Mouse (Mus musculus) adrenal gland, postnatal 10 days (tissue): ENCODE data around the gene Adamts8. TPM values are rescaled to one million over a fixed set of nuclear protein-coding genes. Genes with fewer than 3 reads are reported as not detected.
A peak's percentile ranks its signal among the peaks of the same experiment; 100 is the strongest.

ENCODE experiments used
- DNase-seq: peaks from one replicate; pipeline ENCODE4 v3.0.0; 2021; ENCODE audit warnings: mixed read lengths
- long read RNA-seq, 2 experiments: library from polyadenylated mRNA; stranded (forward); transcript quantifications; one replicate each; pipeline ENCODE4 v2.0.0; 2021
- total RNA-seq, 2 experiments: library from RNA; stranded (reverse); gene quantifications; 2 replicates each; pipeline ENCODE4 v1.2.3; 2021

Gene Adamts8
- 1 to 10 TPM in 1 of 2 experiments, under 1 TPM in 1; 0.96 to 1.2 TPM for total RNA-seq
- long read RNA-seq, experiment 1, partial matches to known transcripts: 0 of 1 reads
- long read RNA-seq, experiment 1, other reads (novel, unspliced or antisense): 0 of 1 reads
- long read RNA-seq, experiment 2, partial matches to known transcripts: 0 of 2 reads
- long read RNA-seq, experiment 2, other reads (novel, unspliced or antisense): 0 of 2 reads

DNA sequence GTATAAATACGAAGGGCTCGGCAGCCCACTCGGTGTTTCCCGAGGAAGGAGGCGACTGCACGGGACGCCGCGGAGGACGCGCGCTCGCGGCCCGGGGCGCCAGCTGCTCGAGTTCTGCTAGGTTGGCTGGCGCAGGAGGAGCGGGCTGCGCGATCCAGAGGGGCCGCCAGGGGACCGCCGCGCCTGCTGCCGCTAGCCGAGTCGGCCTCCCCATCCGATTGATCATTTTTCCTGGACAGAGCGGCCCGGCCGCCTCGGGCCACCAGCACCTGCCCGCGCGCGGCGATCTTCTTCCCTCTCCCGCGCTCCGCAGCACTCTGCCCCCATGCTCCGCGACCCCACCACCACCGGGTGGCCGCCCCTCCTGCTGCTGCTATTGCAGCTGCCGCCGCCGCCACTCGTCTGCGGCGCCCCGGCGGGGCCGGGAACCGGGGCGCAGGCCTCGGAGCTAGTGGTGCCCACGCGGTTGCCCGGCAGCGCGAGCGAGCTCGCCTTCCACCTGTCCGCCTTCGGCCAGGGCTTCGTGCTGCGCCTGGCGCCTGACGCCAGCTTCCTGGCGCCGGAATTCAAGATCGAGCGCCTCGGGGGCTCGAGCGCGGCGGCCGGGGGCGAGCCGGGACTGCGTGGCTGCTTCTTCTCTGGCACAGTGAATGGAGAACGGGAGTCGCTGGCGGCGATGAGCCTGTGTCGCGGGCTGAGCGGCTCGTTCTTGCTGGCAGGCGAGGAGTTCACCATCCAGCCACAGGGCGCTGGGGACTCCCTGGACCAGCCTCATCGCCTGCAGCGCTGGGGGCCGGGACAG lies at the start of gene Adamts8:
Adamts8 (plus strand) TSS at position 51 of the 802 bp plus-strand sequence.
- peak; percentile 66 for DNase-seq

GRCm38 (mm10) chr9:30895618-30896017 lies 46.7 kb upstream of the Adamts8 start:
- DNase-seq: peak; percentile 60

GRCm38 (mm10) chr9:30896752-30897151 lies 45.6 kb upstream of the Adamts8 start:
- peak; percentile 97 for DNase-seq

DNA sequence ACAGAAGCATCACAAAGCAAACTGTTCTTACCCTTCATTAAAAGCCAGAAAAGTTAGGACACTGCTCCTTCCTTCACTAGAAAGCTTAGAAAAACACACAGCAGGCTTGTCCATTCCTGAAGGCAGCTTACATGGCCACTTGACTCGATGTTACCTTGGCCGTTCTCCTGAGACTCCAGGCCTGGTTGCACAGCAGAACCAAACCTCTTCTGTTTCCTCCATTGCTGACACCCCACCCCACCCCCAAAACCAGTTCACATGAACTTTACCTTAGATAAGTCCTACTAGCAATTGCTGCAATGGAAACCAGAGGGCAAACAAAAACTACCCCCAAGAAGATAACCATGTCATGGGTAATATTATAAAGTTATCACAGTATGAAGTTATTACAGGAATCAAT lies 45.2 kb upstream of the Adamts8 start:
- DNase-seq: peak; percentile 44

- DNase-seq: no peak
Measured at GRCm38 (mm10) chr9:30902152-30902551, 40.2 kb upstream of the Adamts8 start.

- no peak for DNase-seq
Measured at GRCm38 (mm10) chr9:30902641-30903040, 39.7 kb upstream of the Adamts8 start.

DNA sequence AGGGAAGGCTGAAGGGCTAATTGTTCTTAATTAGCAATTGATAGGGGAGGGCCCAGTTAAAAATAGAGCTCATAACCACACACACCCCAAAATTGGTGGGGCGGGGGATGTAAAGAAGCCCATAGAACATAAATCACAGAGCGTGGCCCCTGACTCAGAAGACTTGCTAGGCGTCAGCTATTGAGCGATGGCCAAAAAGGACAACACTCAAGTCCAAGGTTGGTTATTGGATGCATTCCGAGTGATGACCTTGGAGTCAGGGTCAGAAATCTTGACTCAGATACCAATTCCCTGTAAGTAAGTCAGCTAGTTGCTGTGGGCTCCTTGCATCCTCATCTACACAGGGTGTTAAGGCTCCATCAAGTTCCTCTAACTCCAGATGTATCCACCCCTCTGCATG lies 39.1 kb upstream of the Adamts8 start:
- DNase-seq: peak; percentile 67

DNA sequence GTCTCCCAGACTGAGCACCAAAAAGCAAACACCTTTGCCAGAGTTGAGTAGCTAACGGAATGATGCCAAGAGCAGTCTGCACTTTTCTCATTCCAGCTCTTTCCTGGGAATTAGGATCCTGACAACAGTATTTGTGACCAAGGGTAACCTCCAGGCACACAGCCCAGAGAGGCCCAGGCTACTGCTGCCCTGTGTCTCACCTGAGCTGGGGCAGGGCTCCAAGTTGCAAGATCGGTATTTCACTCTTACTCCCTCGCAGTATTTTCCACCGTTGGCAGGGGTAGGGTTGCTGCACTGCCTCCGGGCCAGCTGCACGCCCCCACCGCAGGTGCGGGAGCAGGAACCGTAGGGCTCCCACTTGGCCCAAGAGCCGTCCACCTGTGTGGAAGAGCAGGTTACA lies 36.5 kb upstream of the Adamts8 start:
- DNase-seq: no peak

GRCm38 (mm10) chr9:30906426-30906825 lies 35.9 kb upstream of the Adamts8 start:
- no peak for DNase-seq

- no peak for DNase-seq
Measured at GRCm38 (mm10) chr9:30907677-30908295, 34.6 kb upstream of the Adamts8 start.

- no peak for DNase-seq
Measured at GRCm38 (mm10) chr9:30908296-30908690, 34.1 kb upstream of the Adamts8 start.

GRCm38 (mm10) chr9:30908973-30909372 lies 33.4 kb upstream of the Adamts8 start:
- DNase-seq: no peak

DNA sequence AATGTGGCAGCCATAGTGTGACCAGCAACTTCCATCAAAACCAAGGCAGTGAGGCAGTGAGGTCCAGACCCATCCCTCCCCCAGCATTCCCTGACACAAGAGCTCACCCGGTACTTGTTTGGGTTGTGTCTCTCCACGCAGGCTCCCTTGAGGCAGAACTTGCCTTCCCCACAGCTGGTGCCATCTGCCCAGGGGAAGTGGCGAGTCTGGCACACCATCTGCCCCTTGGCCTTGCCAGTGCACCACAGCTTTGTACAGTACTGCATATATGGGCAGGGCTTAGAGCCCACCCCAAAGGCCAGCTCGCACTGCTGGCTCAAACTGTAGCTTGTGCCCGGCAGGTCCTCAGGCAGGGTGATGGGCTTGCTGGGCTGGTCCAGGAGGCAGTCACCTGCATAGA lies 31.9 kb upstream of the Adamts8 start:
- DNase-seq: no peak

DNA sequence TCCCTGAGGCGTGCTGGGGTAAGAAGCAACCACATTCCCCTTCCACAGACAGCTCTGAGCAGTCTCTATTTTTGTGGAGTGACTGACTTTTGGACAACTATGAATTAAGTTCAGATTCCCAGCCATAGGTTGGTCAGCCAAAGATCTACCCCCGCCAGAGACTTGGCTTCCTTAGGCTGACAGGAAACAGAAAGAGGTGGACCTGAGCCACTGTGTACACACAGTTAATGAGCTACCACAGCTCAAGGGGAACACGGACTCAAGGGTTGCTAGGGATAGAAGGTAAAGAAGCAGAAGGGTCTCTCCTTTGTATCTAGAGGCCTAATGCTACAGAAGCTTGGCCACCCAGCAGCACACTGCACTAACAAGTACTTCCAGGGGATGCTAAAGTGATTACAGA lies 30.2 kb upstream of the Adamts8 start:
- DNase-seq: no peak

DNA sequence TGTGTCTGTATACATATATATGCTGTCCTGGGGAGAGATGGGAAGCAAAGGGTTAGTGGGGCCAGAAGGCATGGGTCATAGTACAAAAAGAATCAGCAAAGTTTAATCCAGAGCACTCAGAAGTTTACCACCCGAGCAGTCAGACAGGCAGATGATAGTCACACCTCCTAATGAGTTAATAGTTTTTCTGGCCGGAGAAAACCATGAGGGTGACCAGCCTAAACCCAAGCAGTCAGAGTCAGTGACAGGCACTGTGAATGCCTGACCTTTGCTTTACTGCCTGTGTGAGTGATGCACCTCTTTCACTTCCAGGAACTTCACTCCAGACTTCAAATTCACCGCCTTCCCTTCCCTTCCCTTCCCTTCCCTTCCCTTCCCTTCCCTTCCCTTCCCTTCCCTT lies 28.9 kb upstream of the Adamts8 start:
- DNase-seq: no peak

GRCm38 (mm10) chr9:30914241-30914640 lies 28.1 kb upstream of the Adamts8 start:
- no peak for DNase-seq

GRCm38 (mm10) chr9:30916266-30916968 lies 25.9 kb upstream of the Adamts8 start:
- DNase-seq: no peak

DNA sequence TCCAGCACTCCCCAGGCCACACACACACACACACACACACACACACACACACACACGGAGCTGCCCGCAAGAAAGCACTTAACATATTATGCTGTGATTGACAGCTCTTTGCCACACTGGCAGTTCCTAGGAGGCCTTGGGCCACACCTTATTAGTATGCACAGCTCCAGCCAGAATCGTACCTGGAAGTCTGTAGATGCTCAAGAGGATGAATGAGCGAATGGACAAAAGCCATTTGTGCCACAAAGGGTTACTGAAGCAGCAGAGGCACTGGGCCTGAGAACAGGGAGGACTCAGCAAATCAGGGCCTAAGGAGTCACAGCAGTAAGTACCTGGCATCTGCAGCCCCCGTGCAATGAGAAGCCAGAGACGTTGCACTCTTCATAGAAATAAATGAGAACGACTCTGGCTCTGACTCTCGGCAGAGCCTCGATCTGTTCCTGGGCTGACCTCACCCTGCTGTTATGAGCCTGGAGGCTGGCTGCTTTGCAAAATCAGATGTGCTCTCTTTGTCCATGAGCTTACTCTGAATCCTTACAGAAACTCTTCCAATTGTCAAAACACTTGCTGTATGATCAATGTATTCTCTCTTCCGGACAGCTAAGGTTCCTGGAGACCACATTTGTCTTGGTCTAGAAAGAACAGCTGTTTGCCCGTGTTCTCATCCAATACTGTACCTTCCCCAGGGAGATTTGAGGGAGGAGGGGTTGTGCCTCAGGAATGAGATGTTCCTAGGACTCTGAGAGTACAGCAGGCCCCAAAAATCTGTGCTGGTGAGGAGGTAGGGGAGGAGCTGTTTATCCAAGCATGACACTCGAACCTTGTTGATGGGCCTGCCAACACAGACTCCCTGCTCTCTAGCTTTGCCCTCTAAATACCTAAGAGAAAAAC lies 23.7 kb upstream of the Adamts8 start:
- DNase-seq: no peak

GRCm38 (mm10) chr9:30919686-30920085 lies 22.7 kb upstream of the Adamts8 start:
- peak; percentile 48 for DNase-seq

- DNase-seq: peak; percentile 61
Measured at GRCm38 (mm10) chr9:30920736-30921135, 21.6 kb upstream of the Adamts8 start.

GRCm38 (mm10) chr9:30921261-30922103 lies 20.9 kb upstream of the Adamts8 start:
- DNase-seq: no peak
